ENCODE assay signal across 8 mouse cellular contexts in the genomic region with DNA sequence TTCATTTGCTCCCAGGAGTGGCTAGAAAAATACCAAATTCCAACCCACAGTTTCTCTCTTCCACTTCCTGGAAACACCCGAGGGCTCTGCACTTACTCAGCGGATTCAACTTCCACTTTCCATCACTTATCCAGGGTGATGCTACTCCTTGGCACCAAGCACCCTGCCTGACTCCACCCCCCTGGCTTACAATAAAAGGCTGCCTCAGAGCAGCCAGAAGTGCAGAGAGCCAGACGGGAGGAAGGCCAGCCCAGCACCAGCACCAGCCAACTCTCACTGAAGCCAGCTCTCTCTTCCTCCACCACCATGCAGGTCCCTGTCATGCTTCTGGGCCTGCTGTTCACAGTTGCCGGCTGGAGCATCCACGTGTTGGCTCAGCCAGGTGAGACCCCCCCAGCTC. TPM values are rescaled to one million over a fixed set of nuclear protein-coding genes. Genes with fewer than 3 reads are reported as not detected.
A peak's percentile ranks its signal among the peaks of the same experiment; 100 is the strongest.
DNase-seq lines count a peak whose midpoint lies in the region; ATAC-seq lines count a peak whose summit lies in the region.

A gene (plus strand): TSS at position 216 of the 400 bp plus-strand sequence.

- ATAC-seq in forebrain, embryonic 13.5 days: 0 out of 2 replicates have a peak, but pooled peaks have one; percentile 41
- ATAC-seq in forebrain, embryonic 12.5 days (ENCODE audit: low FRiP score): no peak
- ATAC-seq in heart, embryonic 15.5 days (replicated peaks; ENCODE audit: insufficient number of reproducible peaks, insufficient read depth, low FRiP score, low read depth): peak; percentile 65
- 0 out of 2 replicates have a peak, but pooled peaks have one; percentile 14 for ATAC-seq in megakaryocyte-erythroid progenitor cell, adult 5-6 weeks (replicated peaks; ENCODE audit: low FRiP score, low TSS enrichment, poor library complexity, severe bottlenecking)
- ATAC-seq in activated CD4-positive, CD25-positive, alpha-beta regulatory T cell, adult 4 months: no peak

- no peak within 1 kb of the TSS for H3K27ac ChIP-seq in forebrain, embryonic 13.5 days
- H3K27ac ChIP-seq in forebrain, embryonic 12.5 days: no peak within 1 kb of the TSS
- H3K27ac ChIP-seq in heart, embryonic 15.5 days: peak within 1 kb of the TSS; percentile 42; the same call in 1 of the 2 replicates

- no peak within 1 kb of the TSS for H3K4me3 ChIP-seq in forebrain, embryonic 13.5 days
- H3K4me3 ChIP-seq in forebrain, embryonic 12.5 days (replicated peaks): no peak within 1 kb of the TSS
- no peak within 1 kb of the TSS for H3K4me3 ChIP-seq in heart, embryonic 15.5 days

- H3K4me1 ChIP-seq in forebrain, embryonic 13.5 days: peaks cover 7% of the 10 kb centered on the region; the same call in 1 of the 2 replicates
- H3K4me1 ChIP-seq in forebrain, embryonic 12.5 days: no peaks in the 10 kb centered on the region
- peaks cover 30% of the 10 kb centered on the region for H3K4me1 ChIP-seq in heart, embryonic 15.5 days (replicated peaks)

- H3K9me3 ChIP-seq in forebrain, embryonic 13.5 days (replicated peaks): no peaks in the 10 kb centered on the region
- H3K9me3 ChIP-seq in forebrain, embryonic 12.5 days: no peaks in the 10 kb centered on the region
- no peaks in the 10 kb centered on the region for H3K9me3 ChIP-seq in heart, embryonic 15.5 days (replicated peaks)

- WGBS in forebrain, embryonic 13.5 days: 35% methylated on average over 5 of the region's 5 CpGs
- WGBS in forebrain, embryonic 12.5 days: 43% methylated on average over 5 of the region's 5 CpGs
- 20% methylated on average over 5 of the region's 5 CpGs for WGBS in heart, embryonic 15.5 days

- peak; percentile 70 to 88 for DNase-seq in adrenal gland, adult (ENCODE audit: inconsistent age in 2 of 2, low spot score in 1 of 2)
- peak; percentile 76 for DNase-seq in fibroblast of lung, adult 2 months (ENCODE audit: low read depth)
- DNase-seq in left cerebral cortex, adult 11 months (ENCODE audit: low spot score): peak; percentile 51

- H3K27me3 ChIP-seq in forebrain, embryonic 13.5 days: no peaks in the 10 kb centered on the region
- H3K27me3 ChIP-seq in forebrain, embryonic 12.5 days: no peaks in the 10 kb centered on the region
- no peaks in the 10 kb centered on the region; the same call in 1 of the 2 replicates for H3K27me3 ChIP-seq in heart, embryonic 15.5 days

- H3K9ac ChIP-seq in forebrain, embryonic 13.5 days: no peak within 1 kb of the TSS
- no peak within 1 kb of the TSS for H3K9ac ChIP-seq in forebrain, embryonic 12.5 days
- no peak within 1 kb of the TSS for H3K9ac ChIP-seq in heart, embryonic 15.5 days

- no peaks in the 10 kb centered on the region for H3K36me3 ChIP-seq in forebrain, embryonic 13.5 days (ENCODE audit: poor library complexity, severe bottlenecking)
- H3K36me3 ChIP-seq in forebrain, embryonic 12.5 days (replicated peaks): no peaks in the 10 kb centered on the region
- H3K36me3 ChIP-seq in heart, embryonic 15.5 days: no peaks in the 10 kb centered on the region

- no peak within 1 kb of the TSS for H3K4me2 ChIP-seq in forebrain, embryonic 13.5 days
- H3K4me2 ChIP-seq in forebrain, embryonic 12.5 days: no peak within 1 kb of the TSS
- no peak within 1 kb of the TSS for H3K4me2 ChIP-seq in heart, embryonic 15.5 days

RNA-seq across cellular contexts. Expression of the gene that starts here (rescaled TPM):
- 0.72 and 0.76 TPM in 2 replicates for polyA plus RNA-seq in forebrain, embryonic 13.5 days (2015; fragmentation: Nextera tagmentation; extraction: Ambion mirVana)
- 0.49 and 0.59 TPM in 2 replicates for polyA plus RNA-seq in forebrain, embryonic 12.5 days (2016; fragmentation: Nextera tagmentation; extraction: Ambion mirVana)
- polyA plus RNA-seq in heart, embryonic 15.5 days (2015; fragmentation: Nextera tagmentation; extraction: Ambion mirVana): 9.4 TPM in 2 replicates
- total RNA-seq in megakaryocyte-erythroid progenitor cell, adult 5-6 weeks (2014; fragmentation: Nextera tagmentation): not detected in 2 replicates
- total RNA-seq in megakaryocyte-erythroid progenitor cell, adult 5-6 weeks (2017): 0.99 TPM in 1 of 2 replicates, not detected in the other
- not detected for polyA plus RNA-seq in activated CD4-positive, CD25-positive, alpha-beta regulatory T cell, adult 4 months (2017; shearing (Covaris generic))

Comparison
In these comparisons a context has a peak if more than half of its experiments do, and no peak if none do; other contexts are left out.
1. Peak in ATAC-seq in forebrain, embryonic 13.5 days; RNA of the gene not detected or under 1 TPM.
2. Peak in ATAC-seq in megakaryocyte-erythroid progenitor cell, adult 5-6 weeks; RNA of the gene not detected or under 1 TPM.